Mouse (Mus musculus): ENCODE results near the gene Rab35. TPM values are rescaled to one million over a fixed set of nuclear protein-coding genes. Genes with fewer than 3 reads are reported as not detected.

Rab35 gene
- total RNA-seq (2014; fragmentation: Nextera tagmentation) (62.2 and 63.3 TPM in 2 replicates), total RNA-seq (2017) (69.1 and 78.2 TPM in 2 replicates), polyA plus RNA-seq (2012) (74.5 and 88.3 TPM in 2 replicates)

DNA sequence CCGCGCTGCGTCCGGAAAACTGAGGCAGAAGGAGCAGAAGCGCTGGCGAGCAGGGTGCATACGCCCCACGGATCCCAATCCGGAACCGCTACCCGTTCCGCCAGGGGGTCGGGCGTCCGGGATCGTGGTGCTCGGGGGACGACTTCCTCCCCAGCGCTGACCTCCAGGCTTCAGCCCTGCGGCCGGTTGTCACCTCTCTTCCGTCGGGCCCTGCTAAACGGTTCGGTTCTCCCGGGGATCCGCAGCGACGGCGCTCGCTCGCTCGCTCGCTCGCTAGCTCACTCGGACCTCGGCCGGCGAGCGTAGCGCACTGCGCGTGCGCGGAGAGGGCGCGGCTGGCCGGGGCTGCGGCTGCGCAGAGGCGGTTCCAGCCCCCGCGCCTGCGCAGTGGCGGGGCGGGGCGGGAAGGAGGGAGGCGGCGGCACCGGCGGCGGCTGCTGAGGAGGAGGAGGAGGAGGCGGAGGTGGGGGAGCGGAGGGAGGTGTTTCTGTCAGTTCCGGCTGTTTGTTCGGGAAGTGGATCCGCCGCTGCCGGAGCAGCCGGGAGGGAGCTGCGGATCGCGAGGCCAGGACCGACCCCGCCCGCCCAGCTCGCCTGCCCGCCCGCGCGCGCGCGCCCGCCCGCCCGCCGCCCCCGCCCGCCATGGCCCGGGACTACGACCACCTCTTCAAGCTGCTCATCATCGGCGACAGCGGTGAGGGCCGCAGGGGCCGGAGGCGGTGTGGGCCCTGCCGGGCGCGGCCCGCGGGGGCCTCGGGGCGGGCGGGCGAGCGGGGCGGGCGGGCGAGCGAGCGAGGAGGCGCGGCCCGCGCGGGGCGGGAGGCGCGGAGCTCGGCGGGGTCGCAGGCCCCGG lies at the start of gene Rab35:
TSS of gene Rab35 (plus strand) at position 404 of the 853 bp plus-strand sequence.
- peak; percentile 93 for DNase-seq (ENCODE audit: low spot score)
- peaks cover 50% of the 10 kb centered on the region for H3K36me3 ChIP-seq (replicated peaks)
- ATAC-seq (ENCODE audit: extremely low read depth, insufficient number of reproducible peaks, low FRiP score, poor library complexity, severe bottlenecking) = peak; percentile 47
- H3K27me3 ChIP-seq (ENCODE audit: insufficient read depth, low read length) = no peaks in the 10 kb centered on the region
- no peaks in the 10 kb centered on the region for H3K9me3 ChIP-seq (replicated peaks)
- H3K4me1 ChIP-seq (ENCODE audit: insufficient read depth, low read depth, low read length) = peaks cover 81% of the 10 kb centered on the region
- TF ChIP-seq TAL1 (conservative IDR thresholded peaks at IDR 0.05; ENCODE audit: low read depth, low read length) (no peak), CTCF (IDR thresholded peaks at IDR 0.05; ENCODE audit: low read depth, low read length) (no peak)
- peak within 1 kb of the TSS; percentile 94 for H3K4me3 ChIP-seq (ENCODE audit: low read depth, low read length)

DNA sequence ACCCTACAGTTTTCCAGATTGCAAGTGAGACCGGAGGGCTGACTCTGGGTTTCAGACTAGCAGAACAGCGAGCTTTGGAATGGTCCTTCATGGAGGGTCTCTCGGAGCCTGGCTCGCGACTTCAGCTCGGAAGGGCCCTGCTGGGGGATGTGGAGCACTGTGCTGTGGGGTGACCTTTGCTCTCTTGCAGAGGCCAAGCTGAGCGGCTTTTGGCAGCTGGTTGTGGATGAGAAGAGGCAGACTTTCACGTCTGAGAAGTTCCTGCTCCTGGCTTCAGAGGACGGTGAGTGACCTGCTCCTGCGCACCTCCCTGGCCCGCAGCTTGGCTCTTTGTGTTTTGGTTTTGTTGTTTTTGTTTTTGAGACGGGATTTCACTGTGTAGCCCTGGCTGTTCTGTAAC lies 46.1 kb upstream of the Rab35 start:
- TF ChIP-seq GATA1 (IDR thresholded peaks at IDR 0.05; ENCODE audit: borderline replicate concordance, low read length) = no peak
- Histone ChIP-seq H3K36me3 (replicated peaks) (peaks cover 98% of the 10 kb centered on the region), H3K4me1 (ENCODE audit: insufficient read depth, low read depth, low read length) (0 out of 2 replicates have a peak, but pooled peaks cover 5% of the 10 kb centered on the region), H3K4me3 (ENCODE audit: low read depth, low read length) (no peak overlapping the region), H3K27me3 (ENCODE audit: insufficient read depth, low read length) (no peaks in the 10 kb centered on the region), H3K9me3 (replicated peaks) (no peaks in the 10 kb centered on the region)
- no peak for DNase-seq (ENCODE audit: low spot score)
- ATAC-seq (ENCODE audit: extremely low read depth, insufficient number of reproducible peaks, low FRiP score, poor library complexity, severe bottlenecking) = no peak

DNA sequence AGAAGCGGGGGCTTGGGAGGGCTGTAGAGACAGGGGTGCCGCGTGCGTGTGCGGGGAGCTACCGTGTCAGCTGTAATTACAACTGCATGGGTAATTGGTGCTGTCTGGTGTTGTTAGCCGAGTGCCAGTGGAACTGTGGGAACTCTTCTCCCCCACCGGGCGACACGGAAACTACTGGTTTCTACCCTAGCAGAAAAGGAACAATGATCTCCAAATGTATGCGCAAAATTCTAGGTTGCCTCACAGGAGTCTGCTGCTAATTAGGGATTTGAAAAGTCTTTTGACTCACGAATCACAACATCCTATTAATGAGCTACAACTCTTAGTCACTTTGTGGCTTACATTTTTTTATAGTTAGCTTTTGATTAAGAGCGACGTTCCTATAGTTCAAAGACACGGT lies 45.5 kb upstream of the Rab35 start:
- no peak for DNase-seq (ENCODE audit: low spot score)

DNA sequence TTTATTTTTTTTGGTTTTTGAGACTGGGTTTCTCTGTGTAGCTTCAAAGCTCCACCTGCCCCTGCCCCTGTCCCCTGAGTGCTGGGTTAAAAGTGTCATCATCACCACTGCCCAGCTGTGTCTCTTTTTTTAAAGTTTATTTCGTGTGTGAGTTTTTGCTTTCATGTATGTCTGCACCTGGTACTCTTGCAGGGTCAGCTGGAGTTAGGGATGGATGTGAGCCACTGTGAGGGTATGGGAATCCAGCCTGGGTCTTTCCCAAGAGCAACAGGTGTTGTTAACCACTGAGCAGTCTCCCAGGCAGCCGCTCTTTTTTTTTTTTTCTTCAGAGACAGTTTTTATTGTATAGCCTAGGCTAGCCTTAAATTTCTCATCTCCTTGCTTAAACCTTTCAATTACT lies 44.9 kb upstream of the Rab35 start:
- Histone ChIP-seq H3K36me3 (replicated peaks) (peaks cover 98% of the 10 kb centered on the region), H3K4me3 (ENCODE audit: low read depth, low read length) (no peak overlapping the region), H3K9me3 (replicated peaks) (no peaks in the 10 kb centered on the region), H3K4me1 (ENCODE audit: insufficient read depth, low read depth, low read length) (0 out of 2 replicates have a peak, but pooled peaks cover 1% of the 10 kb centered on the region), H3K27me3 (ENCODE audit: insufficient read depth, low read length) (no peaks in the 10 kb centered on the region; the same call in 1 of the 2 replicates)
- ATAC-seq (ENCODE audit: extremely low read depth, insufficient number of reproducible peaks, low FRiP score, poor library complexity, severe bottlenecking) = no peak
- TF ChIP-seq POLR2AphosphoS5 (IDR thresholded peaks at IDR 0.05; ENCODE audit: insufficient replicate concordance, low read depth, low read length) (no peak), GATA2 (IDR thresholded peaks at IDR 0.05; ENCODE audit: borderline replicate concordance, low read depth, low read length) (no peak), TAL1 (conservative IDR thresholded peaks at IDR 0.05; ENCODE audit: low read depth, low read length) (no peak), CTCF (IDR thresholded peaks at IDR 0.05; ENCODE audit: low read depth, low read length) (no peak), GATA1 (IDR thresholded peaks at IDR 0.05; ENCODE audit: borderline replicate concordance, low read length) (no peak)
- no peak for DNase-seq (ENCODE audit: low spot score)

More for the DNA sequence above, 45.5 kb upstream of the Rab35 start:
- TF ChIP-seq GATA1 (IDR thresholded peaks at IDR 0.05; ENCODE audit: borderline replicate concordance, low read length) (no peak), POLR2AphosphoS5 (IDR thresholded peaks at IDR 0.05; ENCODE audit: insufficient replicate concordance, low read depth, low read length) (no peak), TAL1 (conservative IDR thresholded peaks at IDR 0.05; ENCODE audit: low read depth, low read length) (no peak), CTCF (IDR thresholded peaks at IDR 0.05; ENCODE audit: low read depth, low read length) (no peak), GATA2 (IDR thresholded peaks at IDR 0.05; ENCODE audit: borderline replicate concordance, low read depth, low read length) (no peak)
- H3K4me3 ChIP-seq (ENCODE audit: low read depth, low read length) = no peak overlapping the region
- no peaks in the 10 kb centered on the region for H3K9me3 ChIP-seq (replicated peaks)
- no peak for ATAC-seq (ENCODE audit: extremely low read depth, insufficient number of reproducible peaks, low FRiP score, poor library complexity, severe bottlenecking)
- H3K36me3 ChIP-seq (replicated peaks) = peaks cover 98% of the 10 kb centered on the region
- 0 out of 2 replicates have a peak, but pooled peaks cover 4% of the 10 kb centered on the region for H3K4me1 ChIP-seq (ENCODE audit: insufficient read depth, low read depth, low read length)
- H3K27me3 ChIP-seq (ENCODE audit: insufficient read depth, low read length) = no peaks in the 10 kb centered on the region; the same call in 1 of the 2 replicates

DNA sequence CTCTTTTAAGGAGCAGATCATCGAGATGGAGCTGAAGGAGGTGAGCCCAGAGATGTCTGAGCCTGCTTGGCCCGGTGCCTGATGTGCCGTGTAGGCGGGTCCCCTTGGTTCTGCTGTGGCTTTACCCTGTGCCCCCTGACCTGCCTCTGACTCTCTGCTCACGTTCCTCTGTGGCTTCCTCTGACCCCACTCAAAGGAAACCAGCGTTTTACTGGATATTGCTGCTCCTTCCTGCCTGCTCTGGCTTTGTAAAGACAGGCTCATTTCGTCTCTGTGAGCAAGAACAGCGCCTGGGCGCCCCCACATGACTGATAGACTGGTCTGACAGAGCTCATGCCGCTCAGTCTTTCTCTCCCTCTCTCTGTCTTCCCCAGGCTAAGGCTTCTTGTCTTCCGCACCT lies 40.7 kb upstream of the Rab35 start:
- DNase-seq (ENCODE audit: low spot score) (no peak), ATAC-seq (ENCODE audit: extremely low read depth, insufficient number of reproducible peaks, low FRiP score, poor library complexity, severe bottlenecking) (no peak)
- Histone ChIP-seq H3K9me3 (replicated peaks) (no peaks in the 10 kb centered on the region), H3K27me3 (ENCODE audit: insufficient read depth, low read length) (no peaks in the 10 kb centered on the region; the same call in 1 of the 2 replicates), H3K4me1 (ENCODE audit: insufficient read depth, low read depth, low read length) (peaks cover 4% of the 10 kb centered on the region; the same call in 1 of the 2 replicates), H3K4me3 (ENCODE audit: low read depth, low read length) (no peak overlapping the region), H3K36me3 (replicated peaks) (peaks cover 98% of the 10 kb centered on the region)
- TF ChIP-seq POLR2AphosphoS5 (IDR thresholded peaks at IDR 0.05; ENCODE audit: insufficient replicate concordance, low read depth, low read length) = no peak
- no peak for TF ChIP-seq TAL1 (conservative IDR thresholded peaks at IDR 0.05; ENCODE audit: low read depth, low read length)
- no peak for TF ChIP-seq GATA1 (IDR thresholded peaks at IDR 0.05; ENCODE audit: borderline replicate concordance, low read length)
- no peak for TF ChIP-seq GATA2 (IDR thresholded peaks at IDR 0.05; ENCODE audit: borderline replicate concordance, low read depth, low read length)
- no peak for TF ChIP-seq CTCF (IDR thresholded peaks at IDR 0.05; ENCODE audit: low read depth, low read length)

DNA sequence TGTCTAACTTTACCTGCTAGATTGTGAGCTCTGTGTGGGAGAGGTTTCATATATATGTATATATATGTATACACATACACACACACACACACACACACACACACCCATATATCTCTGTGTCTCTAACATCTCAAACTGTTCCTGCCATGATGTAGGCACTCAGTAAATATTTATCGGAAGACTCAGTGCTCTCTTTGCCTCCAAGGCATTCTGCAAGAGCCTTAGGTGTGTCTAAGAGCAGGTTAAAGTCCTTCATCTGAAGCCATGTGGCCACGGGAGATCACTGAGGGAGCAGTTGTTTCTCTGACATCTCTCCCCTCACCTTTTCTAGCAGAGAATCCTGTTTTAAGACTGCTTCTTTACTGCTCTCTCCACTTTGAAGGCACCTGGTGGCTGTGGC lies 40.2 kb upstream of the Rab35 start:
- Histone ChIP-seq H3K4me3 (ENCODE audit: low read depth, low read length) (no peak overlapping the region), H3K4me1 (ENCODE audit: insufficient read depth, low read depth, low read length) (peaks cover 4% of the 10 kb centered on the region; the same call in 1 of the 2 replicates), H3K36me3 (replicated peaks) (peaks cover 98% of the 10 kb centered on the region), H3K27me3 (ENCODE audit: insufficient read depth, low read length) (no peaks in the 10 kb centered on the region; the same call in 1 of the 2 replicates), H3K9me3 (replicated peaks) (no peaks in the 10 kb centered on the region)
- no peak for ATAC-seq (ENCODE audit: extremely low read depth, insufficient number of reproducible peaks, low FRiP score, poor library complexity, severe bottlenecking)
- TF ChIP-seq CTCF (IDR thresholded peaks at IDR 0.05; ENCODE audit: low read depth, low read length) (no peak), GATA1 (IDR thresholded peaks at IDR 0.05; ENCODE audit: borderline replicate concordance, low read length) (no peak), GATA2 (IDR thresholded peaks at IDR 0.05; ENCODE audit: borderline replicate concordance, low read depth, low read length) (no peak), TAL1 (conservative IDR thresholded peaks at IDR 0.05; ENCODE audit: low read depth, low read length) (no peak), POLR2AphosphoS5 (IDR thresholded peaks at IDR 0.05; ENCODE audit: insufficient replicate concordance, low read depth, low read length) (no peak)
- DNase-seq (ENCODE audit: low spot score) = no peak

Data from G1E (cell line).